Mouse (Mus musculus) lung, embryonic 16.5 days (tissue): ENCODE measurements around the gene Ctnna3. TPM values are rescaled to one million over a fixed set of nuclear protein-coding genes. Genes with fewer than 3 reads are reported as not detected.

Experiments used
- ATAC-seq: fragments of 200-750 bp; cut with Nextera tagmentation; 2 replicates; pipeline ENCODE4 v1.8.0; 2017; ENCODE audit warnings: low read depth, mild to moderate bottlenecking, moderate library complexity
- H3K27ac ChIP-seq: fragments of 300-500 bp; sonication (generic); 2 replicates; pipeline ENCODE4 v1.5.1; 2014; ENCODE audit warnings: mild to moderate bottlenecking, control low read depth, low read length
- H3K27me3 ChIP-seq: fragments of 300-500 bp; sonication (generic); 2 replicates; pipeline ENCODE4 v1.6.1; 2014; ENCODE audit warnings: low read depth, low read length, mixed read lengths; ENCODE audit not compliant: control insufficient read depth, insufficient read depth
- H3K36me3 ChIP-seq: fragments of 300-500 bp; sonication (generic); 2 replicates; pipeline ENCODE4 v1.6.1; 2014; ENCODE audit warnings: low read length; ENCODE audit not compliant: control insufficient read depth, insufficient read depth
- H3K4me1 ChIP-seq: fragments of 300-500 bp; sonication (generic); replicated peaks from 2 replicates; pipeline ENCODE4 v1.6.1; 2014; ENCODE audit warnings: low read length, mixed read lengths; ENCODE audit not compliant: control insufficient read depth, insufficient read depth
- H3K4me2 ChIP-seq: fragments of 300-500 bp; sonication (generic); 2 replicates; pipeline ENCODE4 v1.6.1; 2014; ENCODE audit warnings: low read depth, low read length, control low read depth
- H3K4me3 ChIP-seq: fragments of 300-500 bp; sonication (generic); 2 replicates; pipeline ENCODE4 v1.5.1; 2014; ENCODE audit warnings: mild to moderate bottlenecking, low read length, control low read depth
- H3K9ac ChIP-seq: fragments of 300-500 bp; sonication (generic); 2 replicates; pipeline ENCODE4 v1.6.1; 2014; ENCODE audit warnings: low read length, control low read depth
- H3K9me3 ChIP-seq: fragments of 300-500 bp; sonication (generic); 2 replicates; pipeline ENCODE4 v1.6.1; 2016; ENCODE audit warnings: low read length; ENCODE audit not compliant: control insufficient read depth
- WGBS: fragments of 180-500 bp; shearing (Covaris S2); extraction: QIAGEN DNeasy Blood & Tissue Kit; methylation state at CpG from one replicate; pipeline ENCODE4 v1.1.7; 2014; 5-methylcytosine and 5-hydroxymethylcytosine counted together
- polyA plus RNA-seq: library from polyadenylated mRNA; unstranded; fragments of >200 nt; fragmentation: Nextera tagmentation; extraction: Ambion mirVana; gene quantifications from 2 replicates; pipeline ENCODE4 v1.2.1, GENCODE M21; 2015

Ctnna3 gene
- polyA plus RNA-seq, 1 experiment from 2014 or later = 0.99 TPM

GRCm38 (mm10) chr10:63954308-63954930 is 524.5 kb downstream of the Ctnna3 start:
- no peak overlapping the region for H3K4me3 ChIP-seq
- H3K9ac ChIP-seq = no peak overlapping the region
- no peaks in the 10 kb centered on the region for H3K27me3 ChIP-seq
- peaks cover 2% of the 10 kb centered on the region; the same call in 1 of the 2 replicates for H3K4me1 ChIP-seq
- no peaks in the 10 kb centered on the region for H3K9me3 ChIP-seq
- peak overlapping the region; percentile 65 for H3K27ac ChIP-seq
- ATAC-seq = peak; percentile 68
- 14% methylated on average over 6 of the region's 7 CpGs for WGBS
- no peak overlapping the region for H3K4me2 ChIP-seq
- no peaks in the 10 kb centered on the region for H3K36me3 ChIP-seq

- H3K27ac ChIP-seq = no peak overlapping the region
- WGBS = 69% methylated on average over 2 of the region's 2 CpGs
- peak; percentile 62; the same call in 1 of the 2 replicates for ATAC-seq
Measured at GRCm38 (mm10) chr10:63972300-63972699, 542.4 kb downstream of the Ctnna3 start.

DNA sequence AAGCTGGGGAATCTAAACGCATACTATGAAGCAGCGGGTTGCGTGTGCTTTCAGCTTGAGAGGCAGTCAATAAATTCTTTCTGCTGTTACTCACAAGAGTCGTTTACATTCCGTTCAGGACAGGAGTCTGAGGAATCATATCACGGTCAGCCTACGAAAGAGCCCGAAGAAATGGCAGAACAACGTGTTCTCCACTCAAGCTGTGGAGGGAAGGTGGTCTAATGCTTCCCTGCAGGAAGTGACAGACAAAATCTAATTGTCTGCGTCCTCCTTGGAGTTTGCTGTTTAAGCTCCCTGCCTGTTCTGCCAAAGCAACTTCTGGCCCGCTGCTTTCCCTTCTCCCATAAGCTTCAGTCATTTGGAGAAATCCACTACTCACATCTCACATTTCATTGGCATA is 548.2 kb downstream of the Ctnna3 start:
- no peak overlapping the region for H3K27ac ChIP-seq
- H3K4me1 ChIP-seq = peaks cover 7% of the 10 kb centered on the region; the same call in 1 of the 2 replicates
- ATAC-seq = no peak
- peak overlapping the region; percentile 45 for H3K4me2 ChIP-seq
- H3K4me3 ChIP-seq = no peak overlapping the region
- H3K36me3 ChIP-seq = no peaks in the 10 kb centered on the region
- WGBS = 20% methylated on average over 11 of the region's 11 CpGs
- no peaks in the 10 kb centered on the region for H3K9me3 ChIP-seq
- peak overlapping the region; percentile 45 for H3K9ac ChIP-seq
- no peaks in the 10 kb centered on the region for H3K27me3 ChIP-seq

More at GRCm38 (mm10) chr10:63972300-63972699, 542.4 kb downstream of the Ctnna3 start:
- H3K4me2 ChIP-seq = no peak overlapping the region
- H3K9ac ChIP-seq = no peak overlapping the region
- no peaks in the 10 kb centered on the region for H3K27me3 ChIP-seq
- H3K36me3 ChIP-seq = no peaks in the 10 kb centered on the region
- no peaks in the 10 kb centered on the region for H3K9me3 ChIP-seq
- no peak overlapping the region for H3K4me3 ChIP-seq
- H3K4me1 ChIP-seq = 0 out of 2 replicates have a peak, but pooled peaks cover 2% of the 10 kb centered on the region

GRCm38 (mm10) chr10:63978535-63978934 is 548.6 kb downstream of the Ctnna3 start:
- Histone ChIP-seq H3K9me3 (no peaks in the 10 kb centered on the region), H3K4me1 (peaks cover 7% of the 10 kb centered on the region; the same call in 1 of the 2 replicates), H3K36me3 (no peaks in the 10 kb centered on the region), H3K9ac (no peak overlapping the region), H3K27me3 (no peaks in the 10 kb centered on the region), H3K27ac (no peak overlapping the region), H3K4me3 (no peak overlapping the region), H3K4me2 (no peak overlapping the region)
- no peak for ATAC-seq
- 31% methylated on average over 3 of the region's 3 CpGs for WGBS

- WGBS = 62% methylated on average over 5 of the region's 5 CpGs
- no peak overlapping the region for H3K4me3 ChIP-seq
- H3K4me2 ChIP-seq = no peak overlapping the region
- H3K9me3 ChIP-seq = no peaks in the 10 kb centered on the region
- H3K9ac ChIP-seq = no peak overlapping the region
- no peak overlapping the region for H3K27ac ChIP-seq
- H3K4me1 ChIP-seq = peaks cover 7% of the 10 kb centered on the region; the same call in 1 of the 2 replicates
- no peak for ATAC-seq
- H3K36me3 ChIP-seq = no peaks in the 10 kb centered on the region
- H3K27me3 ChIP-seq = no peaks in the 10 kb centered on the region
Measured at GRCm38 (mm10) chr10:63978969-63979368, 549.1 kb downstream of the Ctnna3 start.

GRCm38 (mm10) chr10:63979410-63979809 is 549.5 kb downstream of the Ctnna3 start:
- Histone ChIP-seq H3K4me3 (no peak overlapping the region), H3K27ac (no peak overlapping the region), H3K36me3 (no peaks in the 10 kb centered on the region), H3K4me1 (peaks cover 7% of the 10 kb centered on the region; the same call in 1 of the 2 replicates), H3K9ac (no peak overlapping the region), H3K9me3 (no peaks in the 10 kb centered on the region), H3K27me3 (no peaks in the 10 kb centered on the region), H3K4me2 (no peak overlapping the region)
- WGBS = 61% methylated on average over 2 of the region's 2 CpGs
- ATAC-seq = 0 out of 2 replicates have a peak, but pooled peaks have one; percentile 26

DNA sequence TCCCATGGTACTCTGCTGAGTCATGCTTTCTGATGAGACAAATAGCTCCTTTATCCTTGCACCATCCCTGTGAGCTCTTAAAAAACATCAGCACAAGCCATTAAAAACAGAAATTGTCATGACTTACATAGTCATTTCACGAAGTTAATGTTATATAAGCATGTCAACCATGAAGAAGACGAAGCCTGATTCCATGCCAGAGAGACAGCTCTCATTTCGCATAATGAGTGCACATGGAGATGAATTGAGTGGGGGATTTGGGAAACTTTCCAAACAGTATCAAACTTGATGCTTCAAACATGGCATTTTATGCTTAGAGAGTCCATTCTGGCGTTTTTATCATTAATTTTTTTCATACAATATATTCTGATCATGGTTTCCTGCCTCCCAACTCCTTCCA is 555.7 kb downstream of the Ctnna3 start:
- H3K4me1 ChIP-seq = no peaks in the 10 kb centered on the region
- H3K4me3 ChIP-seq = no peak overlapping the region
- H3K36me3 ChIP-seq = no peaks in the 10 kb centered on the region
- no peaks in the 10 kb centered on the region for H3K27me3 ChIP-seq
- no peak overlapping the region for H3K27ac ChIP-seq
- no peak overlapping the region for H3K9ac ChIP-seq
- ATAC-seq = no peak
- H3K4me2 ChIP-seq = no peak overlapping the region
- 53% methylated on average over 4 of the region's 4 CpGs for WGBS
- no peaks in the 10 kb centered on the region for H3K9me3 ChIP-seq

DNA sequence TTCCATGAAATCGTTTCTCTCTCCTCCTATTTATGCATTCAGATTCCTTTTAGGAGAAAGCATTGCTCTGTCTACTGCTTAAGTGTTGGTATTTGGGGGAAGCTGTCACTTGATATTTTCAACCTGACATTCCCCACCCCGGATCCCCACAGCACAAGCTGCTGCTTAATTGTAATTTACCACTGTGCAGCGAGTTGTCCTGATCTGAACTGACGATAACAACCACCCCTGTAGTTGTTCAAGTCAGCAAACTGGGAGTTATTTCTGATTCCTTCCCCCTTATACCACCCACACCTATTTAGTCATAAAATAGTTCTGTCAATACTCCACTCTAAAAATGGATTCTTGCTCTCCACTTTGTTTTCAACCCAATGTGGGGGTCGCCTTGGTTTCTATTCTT is 564.4 kb downstream of the Ctnna3 start:
- Histone ChIP-seq H3K36me3 (no peaks in the 10 kb centered on the region), H3K4me3 (no peak overlapping the region), H3K4me2 (no peak overlapping the region), H3K27ac (no peak overlapping the region), H3K9me3 (no peaks in the 10 kb centered on the region), H3K27me3 (no peaks in the 10 kb centered on the region), H3K9ac (no peak overlapping the region), H3K4me1 (no peaks in the 10 kb centered on the region)
- ATAC-seq = no peak
- 66% methylated on average over 5 of the region's 5 CpGs for WGBS

DNA sequence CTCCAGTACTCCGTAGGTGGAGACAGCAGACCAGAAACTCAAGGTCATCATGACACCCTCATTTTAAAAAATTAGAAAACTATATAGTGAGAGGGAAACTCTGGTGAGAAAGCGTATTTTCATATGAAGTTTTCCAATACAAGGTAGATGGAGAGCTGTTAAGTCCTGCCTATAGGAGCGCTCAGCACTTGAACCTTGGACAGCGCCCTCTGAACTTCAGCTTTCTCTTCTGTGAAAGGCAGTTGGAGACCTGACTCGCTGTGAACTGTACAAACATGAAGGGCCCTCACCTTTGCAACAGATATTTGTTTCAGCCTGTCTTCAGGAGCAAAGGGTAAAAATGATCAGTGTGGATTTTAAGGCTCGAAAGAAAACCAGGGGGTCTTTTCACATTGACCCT is 571.6 kb downstream of the Ctnna3 start:
- WGBS = 55% methylated on average over 6 of the region's 6 CpGs
- no peaks in the 10 kb centered on the region for H3K36me3 ChIP-seq
- H3K9ac ChIP-seq = no peak overlapping the region
- H3K9me3 ChIP-seq = no peaks in the 10 kb centered on the region
- H3K4me3 ChIP-seq = no peak overlapping the region
- no peaks in the 10 kb centered on the region for H3K4me1 ChIP-seq
- no peak overlapping the region for H3K27ac ChIP-seq
- H3K27me3 ChIP-seq = no peaks in the 10 kb centered on the region
- no peak overlapping the region for H3K4me2 ChIP-seq
- no peak for ATAC-seq
